Mouse (Mus musculus): ENCODE measurements around the gene Olfr1489. TPM values are rescaled to one million over a fixed set of nuclear protein-coding genes. Genes with fewer than 3 reads are reported as not detected.
"Not testable (repeated sequence)": the region's sequence is repeated elsewhere in the genome, so short reads cannot be mapped to it uniquely, and the experiment has no call there.

Gene Olfr1489
- total RNA-seq (2021), result not detected
- long read RNA-seq, experiment 1, result 0 reads
- long read RNA-seq, experiment 2, result 0 reads

- intact Hi-C loops (cut with DNase I), result no loop called here
- DNase-seq (ENCODE audit: low spot score in 2 of 2), result no peak
Measured at GRCm38 (mm10) chr19:13631321-13631720, at the start of gene Olfr1489. Gene Olfr1489, plus strand, starts transcription at chr19:13631621.

DNA sequence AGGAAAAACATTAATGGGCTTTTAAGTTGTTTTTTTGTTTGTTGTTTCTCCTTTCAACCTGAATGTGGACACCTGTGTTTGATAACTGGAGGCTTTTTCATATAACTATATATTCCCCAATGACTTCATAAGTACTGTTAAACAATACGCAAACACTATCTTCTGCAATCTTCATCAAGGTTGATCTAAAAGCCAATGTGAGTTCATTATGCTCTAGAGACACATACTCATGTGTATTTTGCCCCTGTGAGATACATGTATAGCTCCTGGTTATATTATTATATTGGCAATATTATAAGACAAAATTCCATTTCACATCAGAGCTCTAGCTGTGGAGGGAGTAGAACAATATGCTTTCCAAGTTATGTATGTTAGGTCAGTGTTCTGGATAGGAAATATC, 48.2 kb upstream of the Olfr1489 start, which contains the start of gene Olfr1484:
Gene Olfr1484, plus strand, starts transcription at position 301 of the 400 bp plus-strand sequence.
- DNase-seq (ENCODE audit: low spot score in 2 of 2), result no peak
- intact Hi-C loops (cut with DNase I), result no loop called here

- DNase-seq (ENCODE audit: low spot score in 2 of 2); intact Hi-C loops (cut with DNase I): not testable (repeated sequence)
Measured at GRCm38 (mm10) chr19:13617075-13617474, 14.3 kb upstream of the Olfr1489 start, which contains the start of gene Olfr1487. Gene Olfr1487, plus strand, starts transcription at chr19:13617375.

- DNase-seq (ENCODE audit: low spot score in 2 of 2), result no peak
- intact Hi-C loops (cut with DNase I), result no loop called here
Measured at GRCm38 (mm10) chr19:13650791-13651190, 19.4 kb downstream of the Olfr1489 start, which contains the start of gene Olfr1490. Gene Olfr1490, plus strand, starts transcription at chr19:13651091.

Small RNAs within 50 kb of the gene (microRNA-seq; reads per million reads assigned to microRNA genes)
- gene Gm22323, result 0 reads per million in 2 experiments
- 0 reads per million in 2 experiments for gene Gm23931

Other genes starting within 250 kb of the Olfr1489 start
- not detected for gene Olfr1469, start 223.8 kb upstream of the Olfr1489 start, total RNA-seq (2021)
- gene Olfr1471, start 188.2 kb upstream of the Olfr1489 start, total RNA-seq (2021), result not detected
- not detected for gene Olfr1472, start 175.5 kb upstream of the Olfr1489 start, total RNA-seq (2021)
- gene Olfr1474, start 162.1 kb upstream of the Olfr1489 start, total RNA-seq (2021), result not detected
- not detected for gene Olfr1475, start 151.4 kb upstream of the Olfr1489 start, total RNA-seq (2021)
- gene Olfr1477, start 131.1 kb upstream of the Olfr1489 start, total RNA-seq (2021), result not detected
- not detected for gene Olfr1480, start 103.7 kb upstream of the Olfr1489 start, total RNA-seq (2021)
- not detected for gene Olfr1484, start 48.1 kb upstream of the Olfr1489 start, total RNA-seq (2021)
- gene Olfr1487, start 14.2 kb upstream of the Olfr1489 start, total RNA-seq (2021), result not detected
- not detected for gene Olfr1490, start 19.5 kb downstream of the Olfr1489 start, total RNA-seq (2021)
- gene Olfr1491, start 65.6 kb downstream of the Olfr1489 start, total RNA-seq (2021), result not detected
- not detected for gene Olfr1493-ps1, start 91.7 kb downstream of the Olfr1489 start, total RNA-seq (2021)
- not detected for gene Olfr1494, start 108.1 kb downstream of the Olfr1489 start, total RNA-seq (2021)
- gene Olfr1495, start 133.0 kb downstream of the Olfr1489 start, total RNA-seq (2021), result not detected
- gene Olfr1496, start 146.3 kb downstream of the Olfr1489 start, total RNA-seq (2021), result not detected
- not detected for gene Olfr1497, start 166.6 kb downstream of the Olfr1489 start, total RNA-seq (2021)
- gene Olfr1499, start 187.8 kb downstream of the Olfr1489 start, total RNA-seq (2021), result not detected
- not detected for gene Olfr1500, start 198.9 kb downstream of the Olfr1489 start, total RNA-seq (2021)
- gene Olfr1501, start 219.1 kb downstream of the Olfr1489 start, total RNA-seq (2021), result not detected
- not detected for gene Olfr1502, start 230.2 kb downstream of the Olfr1489 start, total RNA-seq (2021)